Mouse (Mus musculus) small intestine, adult 2 months (tissue): ENCODE results near the gene Ppil2. TPM values are rescaled to one million over a fixed set of nuclear protein-coding genes. Genes with fewer than 3 reads are reported as not detected.

Source experiments
- H3K27ac ChIP-seq: fragments of 200-500 bp; 2 replicates; pipeline ENCODE4 v1.5.1; 2012; ENCODE audit warnings: low read depth, low read length, control low read depth, inconsistent platforms; ENCODE audit not compliant: insufficient read depth
- H3K27me3 ChIP-seq: fragments of 200-500 bp; 2 replicates; pipeline ENCODE4 v1.6.1; 2012; ENCODE audit warnings: mild to moderate bottlenecking, moderate library complexity, low read length, inconsistent platforms; ENCODE audit not compliant: control insufficient read depth, insufficient read depth
- H3K36me3 ChIP-seq: fragments of 200-500 bp; 2 replicates; pipeline ENCODE4 v1.6.1; 2012; ENCODE audit warnings: mild to moderate bottlenecking, low read length, control low read depth, inconsistent platforms; ENCODE audit not compliant: control insufficient read depth, insufficient read depth
- H3K4me1 ChIP-seq: fragments of 200-500 bp; 2 replicates; pipeline ENCODE4 v1.6.1; 2012; ENCODE audit warnings: low read length, inconsistent platforms, mixed read lengths; ENCODE audit not compliant: control insufficient read depth, insufficient read depth, insufficient read length
- H3K4me3 ChIP-seq: fragments of 200-500 bp; 2 replicates; pipeline ENCODE4 v1.5.1; 2012; ENCODE audit warnings: low read depth, mild to moderate bottlenecking, control low read depth, inconsistent platforms, low read length, moderate library complexity
- CTCF ChIP-seq: fragments of 200-500 bp; IDR thresholded peaks from 2 replicates; pipeline ENCODE4 v1.5.1; 2012; ENCODE audit warnings: low read depth, mild to moderate bottlenecking, control low read depth, inconsistent platforms, low read length, moderate library complexity, mixed read lengths; ENCODE audit not compliant: insufficient replicate concordance, insufficient read length; ENCODE audit errors: extremely low read depth
- POLR2A ChIP-seq: fragments of 200-500 bp; IDR thresholded peaks from 2 replicates; pipeline ENCODE4 v1.6.1; 2012; ENCODE audit warnings: low read depth, mild to moderate bottlenecking, control low read depth, inconsistent platforms, low read length, moderate library complexity
- WGBS: fragments of 180-500 bp; shearing (Covaris S2); methylation state at CpG from one replicate; pipeline ENCODE4 v1.1.7; 2018; 5-methylcytosine and 5-hydroxymethylcytosine counted together
- polyA plus RNA-seq: library from polyadenylated mRNA; depleted of rRNA; stranded (reverse); fragments of >200 nt; gene quantifications from 2 replicates; pipeline ENCODE4 v1.2.3, GENCODE M21; 2012

The Ppil2 gene
- polyA plus RNA-seq, 1 experiment, result 69.4 TPM

DNA sequence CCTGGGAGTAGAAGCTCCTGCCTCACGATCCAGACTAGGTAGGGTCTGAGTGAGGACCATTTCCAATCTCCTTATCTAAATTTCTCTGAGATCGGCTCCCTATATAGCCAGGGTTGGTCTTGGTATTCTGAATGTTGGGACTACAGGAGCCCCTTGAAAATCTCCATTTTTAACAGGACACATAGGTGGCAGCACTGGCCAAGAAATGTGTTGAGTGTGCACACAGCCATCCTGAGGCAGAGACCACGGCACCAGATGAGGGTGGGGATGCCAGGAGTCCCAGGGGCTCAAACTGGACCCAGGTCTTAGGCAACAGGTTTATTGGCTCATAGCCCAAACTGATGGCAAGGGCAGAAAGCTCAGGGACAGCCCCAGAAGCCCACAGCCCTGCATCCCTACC is 22.7 kb downstream of the Ppil2 start:
- no peaks in the 10 kb centered on the region for H3K27me3 ChIP-seq
- H3K4me3 ChIP-seq, result no peak overlapping the region
- WGBS, result 82% methylated on average over 3 of the region's 3 CpGs
- peaks cover 70% of the 10 kb centered on the region for H3K36me3 ChIP-seq
- TF ChIP-seq POLR2A (no peak), CTCF (no peak)
- no peak overlapping the region for H3K27ac ChIP-seq
- H3K4me1 ChIP-seq, result no peaks in the 10 kb centered on the region

DNA sequence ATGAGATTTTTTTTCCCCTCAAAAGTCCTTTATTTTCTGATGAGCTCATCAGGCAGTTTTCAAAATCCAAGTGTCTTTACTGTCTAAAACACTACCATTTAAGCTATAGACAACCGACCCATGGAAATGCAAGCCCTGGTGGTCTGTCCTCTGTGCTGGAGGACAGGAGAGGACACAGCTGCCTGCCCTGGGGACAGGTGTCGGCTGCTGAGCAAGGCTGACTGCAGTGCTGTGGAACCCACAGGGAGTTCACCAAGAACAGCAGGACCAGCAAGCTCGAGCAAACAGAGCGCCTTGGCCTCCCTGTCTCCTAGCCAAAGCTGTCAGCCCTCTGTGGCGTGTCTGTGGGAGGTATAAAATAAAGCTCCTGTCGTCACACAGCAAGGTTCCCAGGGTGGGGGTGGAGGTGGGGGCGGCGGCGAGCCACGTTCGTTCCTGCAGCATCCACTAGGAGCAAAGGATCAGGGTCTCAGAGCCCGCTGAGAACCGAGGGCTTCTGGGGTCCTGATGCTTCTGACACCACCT is 24.3 kb downstream of the Ppil2 start:
- TF ChIP-seq CTCF, result no peak
- no peak for TF ChIP-seq POLR2A
- H3K36me3 ChIP-seq, result peaks cover 59% of the 10 kb centered on the region
- WGBS, result 80% methylated on average over 13 of the region's 13 CpGs
- peaks cover 2% of the 10 kb centered on the region; the same call in 1 of the 2 replicates for H3K4me1 ChIP-seq
- H3K4me3 ChIP-seq, result no peak overlapping the region
- no peak overlapping the region for H3K27ac ChIP-seq
- no peaks in the 10 kb centered on the region for H3K27me3 ChIP-seq

DNA sequence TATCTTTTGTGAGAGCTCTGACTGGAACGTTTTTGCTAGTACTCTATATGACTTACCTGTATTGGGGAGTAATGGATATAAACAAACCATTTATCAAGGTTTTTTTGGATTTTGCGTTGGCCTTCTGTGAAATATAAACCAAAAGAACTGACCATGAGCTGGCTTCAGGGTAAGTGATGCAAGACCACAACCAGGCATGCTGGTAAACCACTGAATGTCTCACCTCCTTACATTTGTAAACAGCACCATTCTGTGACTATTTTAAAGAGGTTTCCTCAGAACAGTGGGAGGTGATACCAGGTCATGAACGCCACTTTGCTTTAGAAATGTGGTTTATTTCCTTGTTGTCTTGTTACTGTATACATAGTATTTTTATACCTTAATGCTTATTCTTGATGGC is 24.8 kb downstream of the Ppil2 start:
- 64% methylated on average over 3 of the region's 3 CpGs for WGBS
- Histone ChIP-seq H3K4me1 (peaks cover 2% of the 10 kb centered on the region; the same call in 1 of the 2 replicates), H3K4me3 (no peak overlapping the region), H3K27ac (no peak overlapping the region), H3K36me3 (peaks cover 54% of the 10 kb centered on the region), H3K27me3 (no peaks in the 10 kb centered on the region)
- TF ChIP-seq CTCF (no peak), POLR2A (no peak)

DNA sequence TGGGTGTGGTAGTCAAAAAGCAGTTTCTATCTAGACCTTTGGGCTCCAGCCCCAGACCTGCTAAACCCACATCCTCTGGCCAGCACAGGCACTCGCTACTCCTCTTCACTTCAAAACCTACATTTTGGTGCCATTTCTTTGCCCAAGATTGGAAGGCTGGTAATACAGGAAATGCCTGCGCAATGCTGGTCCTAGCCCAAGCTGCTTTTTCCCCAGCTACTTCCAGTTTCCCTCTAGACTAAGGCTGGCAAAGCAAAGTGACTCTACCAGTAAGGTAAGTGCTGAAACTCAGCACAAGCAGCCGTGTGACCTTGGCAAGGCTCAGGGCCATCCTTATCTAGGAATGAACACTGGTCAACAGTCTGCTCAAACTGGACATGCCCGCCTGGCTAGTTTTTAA is 25.4 kb downstream of the Ppil2 start:
- peaks cover 2% of the 10 kb centered on the region; the same call in 1 of the 2 replicates for H3K4me1 ChIP-seq
- H3K4me3 ChIP-seq, result no peak overlapping the region
- peaks cover 48% of the 10 kb centered on the region for H3K36me3 ChIP-seq
- WGBS, result 85% methylated on average over 4 of the region's 4 CpGs
- TF ChIP-seq POLR2A (no peak), CTCF (no peak)
- no peak overlapping the region for H3K27ac ChIP-seq
- H3K27me3 ChIP-seq, result no peaks in the 10 kb centered on the region

DNA sequence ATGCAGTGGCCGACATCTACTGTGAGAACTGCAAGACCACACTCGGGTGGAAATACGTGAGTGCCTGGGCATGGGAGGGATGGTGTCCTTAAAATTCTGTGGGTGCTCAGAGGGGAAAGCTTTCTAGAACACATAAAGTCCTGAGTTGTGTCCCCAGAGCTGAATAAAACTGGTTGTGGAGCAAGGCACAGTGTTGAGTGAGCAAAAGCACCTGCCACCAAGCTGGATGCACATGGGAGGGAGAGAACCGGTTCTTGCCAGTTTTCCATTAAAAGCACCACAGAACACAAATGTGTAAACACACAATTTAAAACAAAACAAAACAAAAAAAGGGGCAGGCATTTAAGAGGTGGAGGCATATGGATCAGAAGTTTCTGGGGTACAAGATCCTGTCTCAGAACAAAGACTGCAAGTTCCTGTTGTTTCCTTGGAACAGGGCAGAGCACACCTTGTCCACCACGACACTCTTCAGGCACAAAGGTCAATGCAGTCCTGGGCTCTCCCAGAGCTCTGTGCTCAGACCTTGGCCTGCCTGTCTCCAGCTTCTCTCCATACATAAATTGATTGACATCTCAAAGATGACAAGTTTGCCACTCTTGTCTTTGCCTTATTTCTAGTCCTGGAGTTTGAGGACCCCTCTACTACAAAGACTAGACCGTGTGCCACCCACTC is 28.8 kb downstream of the Ppil2 start:
- Histone ChIP-seq H3K4me3 (no peak overlapping the region), H3K36me3 (peaks cover 16% of the 10 kb centered on the region), H3K4me1 (peaks cover 2% of the 10 kb centered on the region; the same call in 1 of the 2 replicates), H3K27me3 (no peaks in the 10 kb centered on the region), H3K27ac (no peak overlapping the region)
- WGBS, result 71% methylated on average over 6 of the region's 6 CpGs
- TF ChIP-seq POLR2A, result no peak
- TF ChIP-seq CTCF, result no peak

DNA sequence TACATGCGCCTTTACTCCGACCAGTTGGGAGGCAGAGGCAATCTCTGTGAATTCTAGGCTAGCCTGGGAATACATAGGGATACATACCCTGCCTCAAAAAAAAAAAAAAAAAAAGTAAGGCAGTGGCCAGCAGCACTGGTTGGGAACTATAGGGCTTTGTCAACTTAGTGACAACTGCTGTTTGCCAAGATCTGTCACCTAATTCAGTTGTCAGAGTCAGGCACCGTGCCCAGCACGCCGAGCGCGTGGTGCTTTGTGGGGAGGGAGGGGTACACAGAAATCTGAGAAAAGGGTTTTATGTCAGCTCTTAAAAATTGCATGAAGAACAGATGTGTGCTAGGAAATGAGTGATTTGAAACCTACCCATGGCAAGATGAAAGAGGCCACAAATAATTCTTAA is 33.0 kb downstream of the Ppil2 start:
- Histone ChIP-seq H3K4me3 (no peak overlapping the region), H3K27ac (no peak overlapping the region), H3K27me3 (no peaks in the 10 kb centered on the region), H3K36me3 (0 out of 2 replicates have a peak, but pooled peaks cover 2% of the 10 kb centered on the region), H3K4me1 (peaks cover 2% of the 10 kb centered on the region; the same call in 1 of the 2 replicates)
- 88% methylated on average over 7 of the region's 7 CpGs for WGBS
- TF ChIP-seq CTCF (no peak), POLR2A (no peak)

DNA sequence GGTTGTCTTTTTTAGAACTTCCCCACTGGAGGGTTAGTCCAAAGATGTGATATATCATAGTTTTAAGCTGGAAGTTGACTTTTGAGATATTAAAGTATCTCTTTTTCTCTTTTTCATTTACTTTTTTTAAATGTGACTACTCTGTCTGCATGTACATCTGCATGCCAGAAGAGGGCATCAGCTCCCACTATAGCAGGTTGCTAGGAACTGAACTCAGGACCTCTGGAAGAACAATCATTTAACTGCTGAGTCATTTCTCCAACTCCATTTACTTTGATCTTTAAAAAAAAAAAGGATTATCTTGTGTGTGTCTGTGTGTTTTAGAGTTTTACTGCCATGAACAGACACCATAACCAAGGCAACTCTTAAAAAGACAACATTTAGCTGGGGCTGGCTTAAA is 34.2 kb downstream of the Ppil2 start:
- Histone ChIP-seq H3K27me3 (no peaks in the 10 kb centered on the region), H3K4me1 (0 out of 2 replicates have a peak, but pooled peaks cover under 1% of the 10 kb centered on the region), H3K36me3 (no peaks in the 10 kb centered on the region), H3K27ac (no peak overlapping the region), H3K4me3 (no peak overlapping the region)
- no peak for TF ChIP-seq POLR2A
- TF ChIP-seq CTCF, result no peak
